Mouse (Mus musculus) C2C12 (cell line): ENCODE measurements around the gene Cul9.

ENCODE experiments used
- CEBPB ChIP-seq: IDR thresholded peaks from one replicate; pipeline ENCODE4 v1.6.1; 2011; ENCODE audit warnings: low read depth, mild to moderate bottlenecking, control low read depth, moderate library complexity
- CTCF ChIP-seq: IDR thresholded peaks from one replicate; pipeline ENCODE4 v1.5.1; 2011; ENCODE audit not compliant: control insufficient read depth, insufficient read depth, insufficient read length
- MAX ChIP-seq: IDR thresholded peaks from one replicate; pipeline ENCODE4 v1.6.1; 2011; ENCODE audit warnings: mild to moderate bottlenecking, control low read depth
- MYOG ChIP-seq: IDR thresholded peaks from one replicate; pipeline ENCODE4 v1.6.1; 2011; ENCODE audit not compliant: control insufficient read depth, insufficient read length; ENCODE audit errors: extremely low read depth

DNA sequence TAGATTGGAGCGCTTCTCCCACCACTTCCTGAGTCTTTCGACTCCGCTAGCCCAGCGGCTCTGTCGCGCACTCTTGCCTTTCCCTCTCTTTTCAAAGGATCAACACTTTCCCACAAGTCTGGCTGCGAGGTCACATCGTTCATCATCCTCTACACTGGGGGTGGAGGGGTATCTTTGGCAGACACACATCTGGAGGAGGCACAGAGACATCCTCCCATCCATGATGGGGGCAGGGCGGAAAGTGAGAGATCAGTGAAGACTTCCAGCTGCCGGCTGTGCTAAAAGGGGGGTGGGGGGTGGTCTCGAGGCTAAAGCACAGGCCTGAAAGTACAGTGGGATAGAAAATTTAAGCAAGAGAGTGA lies 10.4 kb upstream of the Cul9 start:
- TF ChIP-seq CTCF: no peak
- no peak for TF ChIP-seq MYOG
- no peak for TF ChIP-seq CEBPB
- TF ChIP-seq MAX: no peak
